Mouse (Mus musculus): ENCODE measurements around the gene Zfp69. TPM values are rescaled to one million over a fixed set of nuclear protein-coding genes. Genes with fewer than 3 reads are reported as not detected.

Gene Zfp69
- polyA plus RNA-seq, 1 experiment from 2014 or later, result 1.7 TPM

DNA sequence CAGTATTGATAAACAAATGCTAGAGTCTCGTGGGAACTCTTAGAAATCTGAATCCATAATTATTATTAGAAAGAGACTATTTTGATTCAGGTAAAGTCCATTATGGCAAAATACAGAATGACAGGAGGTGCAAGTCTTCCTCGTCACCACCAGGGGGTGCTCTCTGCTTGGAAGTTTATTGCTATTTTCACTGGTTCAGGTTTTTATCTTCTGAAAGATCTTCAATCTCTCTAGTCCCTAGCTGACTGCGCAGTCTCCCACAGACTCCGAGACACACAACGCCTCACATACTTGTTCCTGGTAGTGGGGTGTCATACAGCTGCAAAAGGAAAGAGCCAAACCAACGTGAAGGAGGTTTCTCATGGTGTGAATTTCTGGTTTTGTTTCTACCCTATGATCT, 34.9 kb upstream of the Zfp69 start:
- Histone ChIP-seq H3K4me1 (ENCODE audit: insufficient read depth) (no peaks in the 10 kb centered on the region; the same call in 1 of the 2 replicates), H3K4me3 (ENCODE audit: low read depth, low read length) (no peak overlapping the region), H3K36me3 (replicated peaks; ENCODE audit: insufficient read depth, low read length) (peaks cover 32% of the 10 kb centered on the region), H3K27ac (ENCODE audit: low read depth) (no peak overlapping the region), H3K9ac (replicated peaks) (no peak overlapping the region), H3K27me3 (ENCODE audit: insufficient read depth, low read length) (no peaks in the 10 kb centered on the region), H3K4me2 (ENCODE audit: low read depth, low read length) (no peak overlapping the region), H3K9me3 (ENCODE audit: low read length) (no peaks in the 10 kb centered on the region)
- no peak for TF ChIP-seq EP300 (IDR thresholded peaks at IDR 0.05; ENCODE audit: low read depth)
- TF ChIP-seq CTCF (IDR thresholded peaks at IDR 0.05; ENCODE audit: low read depth), result peak; percentile 94
- 9% methylated on average over 6 of the region's 6 CpGs for WGBS (ENCODE audit: insufficient replicate concordance)
- DNase-seq, result peak; percentile 57
- peak; percentile 58 for ATAC-seq

- ATAC-seq, result no peak
- 65% methylated on average over 3 of the region's 3 CpGs for WGBS (ENCODE audit: insufficient replicate concordance)
Measured at GRCm38 (mm10) chr4:120978221-120978620, 26.7 kb upstream of the Zfp69 start.

GRCm38 (mm10) chr4:120975428-120975734, 23.9 kb upstream of the Zfp69 start:
- Histone ChIP-seq H3K27ac (ENCODE audit: low read depth) (peak overlapping the region; percentile 88), H3K9ac (replicated peaks) (no peak overlapping the region), H3K4me1 (ENCODE audit: insufficient read depth) (peaks cover 19% of the 10 kb centered on the region), H3K27me3 (ENCODE audit: insufficient read depth, low read length) (no peaks in the 10 kb centered on the region), H3K4me3 (ENCODE audit: low read depth, low read length) (no peak overlapping the region), H3K4me2 (ENCODE audit: low read depth, low read length) (no peak overlapping the region), H3K9me3 (ENCODE audit: low read length) (no peaks in the 10 kb centered on the region), H3K36me3 (replicated peaks; ENCODE audit: insufficient read depth, low read length) (peaks cover 48% of the 10 kb centered on the region)
- ATAC-seq, result peak; percentile 26; the same call in 1 of the 2 replicates
- TF ChIP-seq EP300 (IDR thresholded peaks at IDR 0.05; ENCODE audit: low read depth), result no peak
- TF ChIP-seq CTCF (IDR thresholded peaks at IDR 0.05; ENCODE audit: low read depth), result no peak
- 71% methylated on average over 4 of the region's 4 CpGs for WGBS (ENCODE audit: insufficient replicate concordance)
- no peak for DNase-seq

More at GRCm38 (mm10) chr4:120978221-120978620, 26.7 kb upstream of the Zfp69 start:
- no peak overlapping the region for H3K4me2 ChIP-seq (ENCODE audit: low read depth, low read length)
- H3K36me3 ChIP-seq (replicated peaks; ENCODE audit: insufficient read depth, low read length), result peaks cover 52% of the 10 kb centered on the region
- H3K27ac ChIP-seq (ENCODE audit: low read depth), result no peak overlapping the region
- H3K27me3 ChIP-seq (ENCODE audit: insufficient read depth, low read length), result no peaks in the 10 kb centered on the region
- H3K4me1 ChIP-seq (ENCODE audit: insufficient read depth), result peaks cover 19% of the 10 kb centered on the region
- DNase-seq, result no peak
- H3K4me3 ChIP-seq (ENCODE audit: low read depth, low read length), result no peak overlapping the region
- no peaks in the 10 kb centered on the region for H3K9me3 ChIP-seq (ENCODE audit: low read length)
- TF ChIP-seq CTCF (IDR thresholded peaks at IDR 0.05; ENCODE audit: low read depth) (no peak), EP300 (IDR thresholded peaks at IDR 0.05; ENCODE audit: low read depth) (no peak)
- H3K9ac ChIP-seq (replicated peaks), result no peak overlapping the region

GRCm38 (mm10) chr4:120974711-120975427, 23.4 kb upstream of the Zfp69 start:
- TF ChIP-seq CTCF (IDR thresholded peaks at IDR 0.05; ENCODE audit: low read depth), result no peak
- TF ChIP-seq EP300 (IDR thresholded peaks at IDR 0.05; ENCODE audit: low read depth), result peak; percentile 60
- DNase-seq (peak; percentile 36), ATAC-seq (peak; percentile 100)
- Histone ChIP-seq H3K27ac (ENCODE audit: low read depth) (peak overlapping the region; percentile 88), H3K4me3 (ENCODE audit: low read depth, low read length) (no peak overlapping the region), H3K27me3 (ENCODE audit: insufficient read depth, low read length) (no peaks in the 10 kb centered on the region), H3K4me2 (ENCODE audit: low read depth, low read length) (no peak overlapping the region), H3K36me3 (replicated peaks; ENCODE audit: insufficient read depth, low read length) (peaks cover 47% of the 10 kb centered on the region), H3K4me1 (ENCODE audit: insufficient read depth) (peaks cover 19% of the 10 kb centered on the region), H3K9ac (replicated peaks) (no peak overlapping the region; the same call in 1 of the 2 replicates), H3K9me3 (ENCODE audit: low read length) (no peaks in the 10 kb centered on the region)
- 63% methylated on average over 11 of the region's 11 CpGs for WGBS (ENCODE audit: insufficient replicate concordance)

DNA sequence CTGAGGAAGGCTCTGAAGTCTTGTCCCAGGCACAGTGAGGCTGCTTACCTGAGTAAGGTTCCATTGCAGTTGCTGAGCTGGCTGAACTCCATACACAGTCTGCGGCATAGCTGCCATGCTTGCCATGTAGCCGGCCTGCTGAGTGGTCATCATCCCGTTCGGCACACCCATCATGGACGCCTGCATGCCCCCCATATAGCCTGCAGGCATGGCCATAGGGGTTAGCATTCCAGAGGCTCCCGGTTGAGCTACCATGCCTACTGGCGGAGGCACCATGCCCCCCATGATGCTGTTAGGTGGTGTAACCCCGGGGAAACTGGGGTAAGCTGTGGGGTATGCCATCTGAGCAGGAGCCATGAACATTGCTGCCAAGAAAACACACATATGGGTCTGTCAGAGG, 20.3 kb upstream of the Zfp69 start:
- Histone ChIP-seq H3K27ac (ENCODE audit: low read depth) (no peak overlapping the region), H3K27me3 (ENCODE audit: insufficient read depth, low read length) (no peaks in the 10 kb centered on the region), H3K4me3 (ENCODE audit: low read depth, low read length) (no peak overlapping the region), H3K4me1 (ENCODE audit: insufficient read depth) (peaks cover 19% of the 10 kb centered on the region), H3K9ac (replicated peaks) (no peak overlapping the region), H3K4me2 (ENCODE audit: low read depth, low read length) (no peak overlapping the region), H3K36me3 (replicated peaks; ENCODE audit: insufficient read depth, low read length) (peaks cover 68% of the 10 kb centered on the region), H3K9me3 (ENCODE audit: low read length) (no peaks in the 10 kb centered on the region)
- DNase-seq, result no peak
- 92% methylated on average over 8 of the region's 8 CpGs for WGBS (ENCODE audit: insufficient replicate concordance)
- TF ChIP-seq CTCF (IDR thresholded peaks at IDR 0.05; ENCODE audit: low read depth) (no peak), EP300 (IDR thresholded peaks at IDR 0.05; ENCODE audit: low read depth) (no peak)
- ATAC-seq, result no peak

GRCm38 (mm10) chr4:120969382-120970146, 18.1 kb upstream of the Zfp69 start:
- peak; percentile 62 for ATAC-seq
- no peak overlapping the region for H3K27ac ChIP-seq (ENCODE audit: low read depth)
- 78% methylated on average over 5 of the region's 5 CpGs for WGBS (ENCODE audit: insufficient replicate concordance)

More at GRCm38 (mm10) chr4:120969382-120970146, 18.1 kb upstream of the Zfp69 start:
- Histone ChIP-seq H3K4me3 (ENCODE audit: low read depth, low read length) (no peak overlapping the region), H3K9ac (replicated peaks) (no peak overlapping the region), H3K36me3 (replicated peaks; ENCODE audit: insufficient read depth, low read length) (peaks cover 60% of the 10 kb centered on the region), H3K4me1 (ENCODE audit: insufficient read depth) (peaks cover 10% of the 10 kb centered on the region), H3K4me2 (ENCODE audit: low read depth, low read length) (no peak overlapping the region), H3K27me3 (ENCODE audit: insufficient read depth, low read length) (no peaks in the 10 kb centered on the region), H3K9me3 (ENCODE audit: low read length) (no peaks in the 10 kb centered on the region)
- no peak for TF ChIP-seq EP300 (IDR thresholded peaks at IDR 0.05; ENCODE audit: low read depth)
- TF ChIP-seq CTCF (IDR thresholded peaks at IDR 0.05; ENCODE audit: low read depth), result peak; percentile 73
- peak; percentile 38 for DNase-seq
